Mouse (Mus musculus) lung, embryonic 16.5 days (tissue): ENCODE data around the gene Iah1. TPM values are rescaled to one million over a fixed set of nuclear protein-coding genes. Genes with fewer than 3 reads are reported as not detected.
A peak's percentile ranks its signal among the peaks of the same experiment; 100 is the strongest.

Experiments used
- ATAC-seq: fragments of 200-750 bp; cut with Nextera tagmentation; 2 replicates; pipeline ENCODE4 v1.8.0; 2017; ENCODE audit warnings: low read depth, mild to moderate bottlenecking, moderate library complexity
- H3K27ac ChIP-seq: fragments of 300-500 bp; sonication (generic); 2 replicates; pipeline ENCODE4 v1.5.1; 2014; ENCODE audit warnings: mild to moderate bottlenecking, control low read depth, low read length
- H3K27me3 ChIP-seq: fragments of 300-500 bp; sonication (generic); 2 replicates; pipeline ENCODE4 v1.6.1; 2014; ENCODE audit warnings: low read depth, low read length, mixed read lengths; ENCODE audit not compliant: control insufficient read depth, insufficient read depth
- H3K36me3 ChIP-seq: fragments of 300-500 bp; sonication (generic); 2 replicates; pipeline ENCODE4 v1.6.1; 2014; ENCODE audit warnings: low read length; ENCODE audit not compliant: control insufficient read depth, insufficient read depth
- H3K4me1 ChIP-seq: fragments of 300-500 bp; sonication (generic); replicated peaks from 2 replicates; pipeline ENCODE4 v1.6.1; 2014; ENCODE audit warnings: low read length, mixed read lengths; ENCODE audit not compliant: control insufficient read depth, insufficient read depth
- H3K4me2 ChIP-seq: fragments of 300-500 bp; sonication (generic); 2 replicates; pipeline ENCODE4 v1.6.1; 2014; ENCODE audit warnings: low read depth, low read length, control low read depth
- H3K4me3 ChIP-seq: fragments of 300-500 bp; sonication (generic); 2 replicates; pipeline ENCODE4 v1.5.1; 2014; ENCODE audit warnings: mild to moderate bottlenecking, low read length, control low read depth
- H3K9ac ChIP-seq: fragments of 300-500 bp; sonication (generic); 2 replicates; pipeline ENCODE4 v1.6.1; 2014; ENCODE audit warnings: low read length, control low read depth
- H3K9me3 ChIP-seq: fragments of 300-500 bp; sonication (generic); 2 replicates; pipeline ENCODE4 v1.6.1; 2016; ENCODE audit warnings: low read length; ENCODE audit not compliant: control insufficient read depth
- WGBS: fragments of 180-500 bp; shearing (Covaris S2); extraction: QIAGEN DNeasy Blood & Tissue Kit; methylation state at CpG from one replicate; pipeline ENCODE4 v1.1.7; 2014; 5-methylcytosine and 5-hydroxymethylcytosine counted together
- polyA plus RNA-seq: library from polyadenylated mRNA; unstranded; fragments of >200 nt; fragmentation: Nextera tagmentation; extraction: Ambion mirVana; gene quantifications from 2 replicates; pipeline ENCODE4 v1.2.1, GENCODE M21; 2015

Gene Iah1
- 70.1 and 77.2 TPM in 2 replicates for polyA plus RNA-seq

- ATAC-seq, result peak; percentile 96
- no peaks in the 10 kb centered on the region for H3K9me3 ChIP-seq
- 2% methylated on average over 57 of the region's 59 CpGs for WGBS
- no peaks in the 10 kb centered on the region for H3K27me3 ChIP-seq
- H3K27ac ChIP-seq, result peak within 1 kb of the TSS; percentile 79
- peak within 1 kb of the TSS; percentile 78 for H3K4me3 ChIP-seq
- peaks cover 6% of the 10 kb centered on the region for H3K4me1 ChIP-seq
- H3K36me3 ChIP-seq, result peaks cover 30% of the 10 kb centered on the region
- H3K9ac ChIP-seq, result peak within 1 kb of the TSS; percentile 84
- peak within 1 kb of the TSS; percentile 68 for H3K4me2 ChIP-seq
Measured at GRCm38 (mm10) chr12:21315923-21316868, at the start of gene Iah1. Gene Iah1 (plus strand): TSS chr12:21316389.

GRCm38 (mm10) chr12:21266784-21267098 is 49.4 kb upstream of the Iah1 start:
- no peak overlapping the region for H3K9ac ChIP-seq
- H3K4me2 ChIP-seq, result no peak overlapping the region
- 73% methylated on average over 2 of the region's 2 CpGs for WGBS
- ATAC-seq, result no peak
- no peaks in the 10 kb centered on the region for H3K4me1 ChIP-seq
- H3K9me3 ChIP-seq, result no peaks in the 10 kb centered on the region
- no peak overlapping the region for H3K4me3 ChIP-seq
- H3K27me3 ChIP-seq, result no peaks in the 10 kb centered on the region
- H3K27ac ChIP-seq, result no peak overlapping the region
- peaks cover 21% of the 10 kb centered on the region for H3K36me3 ChIP-seq

- H3K4me3 ChIP-seq, result no peak overlapping the region
- no peaks in the 10 kb centered on the region for H3K4me1 ChIP-seq
- no peak overlapping the region for H3K9ac ChIP-seq
- no peak for ATAC-seq
- no peaks in the 10 kb centered on the region for H3K27me3 ChIP-seq
- H3K9me3 ChIP-seq, result no peaks in the 10 kb centered on the region
- 87% methylated on average over 8 of the region's 8 CpGs for WGBS
- H3K27ac ChIP-seq, result no peak overlapping the region
- H3K4me2 ChIP-seq, result no peak overlapping the region
- H3K36me3 ChIP-seq, result peaks cover 20% of the 10 kb centered on the region
Measured at GRCm38 (mm10) chr12:21268083-21268616, 48.0 kb upstream of the Iah1 start.

GRCm38 (mm10) chr12:21274446-21274845 is 41.7 kb upstream of the Iah1 start:
- no peaks in the 10 kb centered on the region for H3K9me3 ChIP-seq
- no peaks in the 10 kb centered on the region for H3K27me3 ChIP-seq
- no peak for ATAC-seq
- no peak overlapping the region for H3K9ac ChIP-seq
- WGBS, result 73% methylated on average over 7 of the region's 7 CpGs
- no peaks in the 10 kb centered on the region for H3K4me1 ChIP-seq
- no peak overlapping the region for H3K4me3 ChIP-seq
- H3K4me2 ChIP-seq, result no peak overlapping the region
- H3K36me3 ChIP-seq, result peaks cover 13% of the 10 kb centered on the region
- H3K27ac ChIP-seq, result no peak overlapping the region

GRCm38 (mm10) chr12:21277352-21277864 is 38.8 kb upstream of the Iah1 start:
- H3K9me3 ChIP-seq, result no peaks in the 10 kb centered on the region
- 79% methylated on average over 1 of the region's 1 CpGs for WGBS
- H3K9ac ChIP-seq, result no peak overlapping the region
- H3K27me3 ChIP-seq, result no peaks in the 10 kb centered on the region
- no peak for ATAC-seq
- H3K27ac ChIP-seq, result no peak overlapping the region
- H3K4me2 ChIP-seq, result no peak overlapping the region
- no peak overlapping the region for H3K4me3 ChIP-seq
- H3K4me1 ChIP-seq, result no peaks in the 10 kb centered on the region
- peaks cover 7% of the 10 kb centered on the region for H3K36me3 ChIP-seq

GRCm38 (mm10) chr12:21284761-21285441 is 31.3 kb upstream of the Iah1 start, which contains the start of gene Cpsf3:
Gene Cpsf3 (plus strand): TSS chr12:21285391.
- H3K27me3 ChIP-seq, result no peaks in the 10 kb centered on the region
- H3K9ac ChIP-seq, result peak within 1 kb of the TSS; percentile 97
- H3K27ac ChIP-seq, result peak within 1 kb of the TSS; percentile 90
- H3K36me3 ChIP-seq, result no peaks in the 10 kb centered on the region
- no peaks in the 10 kb centered on the region for H3K9me3 ChIP-seq
- no peak for ATAC-seq
- peak within 1 kb of the TSS; percentile 94 for H3K4me3 ChIP-seq
- H3K4me2 ChIP-seq, result peak within 1 kb of the TSS; percentile 89
- WGBS, result 48% methylated on average over 11 of the region's 11 CpGs
- peaks cover 23% of the 10 kb centered on the region for H3K4me1 ChIP-seq

GRCm38 (mm10) chr12:21285508-21286242 is 30.5 kb upstream of the Iah1 start:
- no peaks in the 10 kb centered on the region for H3K9me3 ChIP-seq
- peak overlapping the region; percentile 85 for H3K4me2 ChIP-seq
- H3K4me1 ChIP-seq, result peaks cover 23% of the 10 kb centered on the region
- ATAC-seq, result peak; percentile 74
- no peaks in the 10 kb centered on the region for H3K27me3 ChIP-seq
- H3K9ac ChIP-seq, result peak overlapping the region; percentile 92
- no peaks in the 10 kb centered on the region for H3K36me3 ChIP-seq
- peak overlapping the region; percentile 94 for H3K4me3 ChIP-seq
- WGBS, result under 1% methylated on average over 47 of the region's 47 CpGs
- H3K27ac ChIP-seq, result peak overlapping the region; percentile 67

- H3K4me2 ChIP-seq, result peak within 1 kb of the TSS; percentile 89
- H3K36me3 ChIP-seq, result no peaks in the 10 kb centered on the region; the same call in 1 of the 2 replicates
- ATAC-seq, result peak; percentile 93
- H3K4me1 ChIP-seq, result peaks cover 23% of the 10 kb centered on the region
- H3K9me3 ChIP-seq, result no peaks in the 10 kb centered on the region
- no peaks in the 10 kb centered on the region for H3K27me3 ChIP-seq
- WGBS, result under 1% methylated on average over 28 of the region's 28 CpGs
- H3K9ac ChIP-seq, result peak within 1 kb of the TSS; percentile 97
- peak within 1 kb of the TSS; percentile 90 for H3K27ac ChIP-seq
- H3K4me3 ChIP-seq, result peak within 1 kb of the TSS; percentile 94
Measured at GRCm38 (mm10) chr12:21286243-21286622, 30.0 kb upstream of the Iah1 start, which contains the start of gene Itgb1bp1. Gene Itgb1bp1 (minus strand): TSS chr12:21286284.
